Comparison of ENCODE assay signal across 9 mouse cellular contexts in genomic region chr5:120332030-120332429, GRCm38 (mm10).
DNase-seq lines count a peak whose midpoint lies in the region; ATAC-seq lines count a peak whose summit lies in the region.
"Had no signal": no experiment of that assay in that cellular context is flagged by ENCODE, and none has a peak within 500 bp of the region (broad histone marks: within the 10 kb centered on the region; RNA-seq: fewer than 3 reads in every experiment).

No protein-coding gene starts in this region.

- H3K27ac ChIP-seq in forebrain, embryonic 15.5 days (replicated peaks): no peak overlapping the region
- H3K27ac ChIP-seq: midbrain, embryonic 15.5 days had no signal

- DNase-seq in layer of hippocampus, adult 8-10 months (ENCODE audit: low spot score in 2 of 2): peak; percentile 8 to 13
- DNase-seq in layer of hippocampus, postnatal 25 days (ENCODE audit: extremely low spot score in 1 of 2, low spot score in 1 of 2): no peak
- DNase-seq in adrenal gland, adult 2 months: peak; percentile 41
- peak; percentile 25 to 49 for DNase-seq in frontal cortex, postnatal 36 days (ENCODE audit: low spot score in 2 of 2)
- peak; percentile 5 for DNase-seq in ovary, postnatal 14 days (ENCODE audit: low spot score)

- peaks cover 5% of the 10 kb centered on the region for H3K4me1 ChIP-seq in forebrain, embryonic 15.5 days
- H3K4me1 ChIP-seq: midbrain, embryonic 15.5 days had no signal

- 58% methylated on average over 14 of the region's 14 CpGs for WGBS in forebrain, embryonic 15.5 days

- no peak overlapping the region for H3K4me3 ChIP-seq in forebrain, embryonic 15.5 days
- H3K4me3 ChIP-seq: erythroblast, embryonic 14.5 days; midbrain, embryonic 15.5 days had no signal

- ATAC-seq in erythroid progenitor cell, adult 5-6 weeks (replicated peaks; ENCODE audit: low FRiP score, poor library complexity, severe bottlenecking): no peak
- ATAC-seq in forebrain, embryonic 15.5 days (replicated peaks): no peak
- ATAC-seq: midbrain, embryonic 15.5 days had no signal

- H3K9me3 ChIP-seq in forebrain, embryonic 15.5 days: no peaks in the 10 kb centered on the region
- H3K9me3 ChIP-seq: midbrain, embryonic 15.5 days had no signal

- H3K9ac ChIP-seq in forebrain, embryonic 15.5 days (replicated peaks): no peak overlapping the region
- H3K9ac ChIP-seq: midbrain, embryonic 15.5 days had no signal

- no peaks in the 10 kb centered on the region for H3K36me3 ChIP-seq in forebrain, embryonic 15.5 days
- H3K36me3 ChIP-seq: midbrain, embryonic 15.5 days had no signal

- H3K27me3 ChIP-seq in forebrain, embryonic 15.5 days: no peaks in the 10 kb centered on the region
- H3K27me3 ChIP-seq: midbrain, embryonic 15.5 days had no signal

- H3K4me2 ChIP-seq in forebrain, embryonic 15.5 days (replicated peaks): no peak overlapping the region
- H3K4me2 ChIP-seq: midbrain, embryonic 15.5 days had no signal

Comparison
In these comparisons a context has a peak if more than half of its experiments do, and no peak if none do; other contexts are left out.
1. DNase-seq: peak in layer of hippocampus, adult 8-10 months (2 of 2), adrenal gland, adult 2 months (single experiment), frontal cortex, postnatal 36 days (2 of 2) and ovary, postnatal 14 days (single experiment); none in layer of hippocampus, postnatal 25 days (0 of 2).